Mouse (Mus musculus) spleen, postnatal 36 days (tissue): ENCODE measurements around the gene Armc5.

Experiments
- DNase-seq, 2 experiments: peaks; one replicate each; pipeline ENCODE4 v3.0.0; 2022; ENCODE audit warnings: low spot score in 2 of 2, mixed read lengths in 1 of 2

Gene Armc5

GRCm38 (mm10) chr7:128246496-128247391 is 9.6 kb downstream of the Armc5 start, which contains the start of gene Tgfb1i1:
Gene Tgfb1i1, plus strand, starts transcription at chr7:128246812.
- DNase-seq: no peak

GRCm38 (mm10) chr7:128247443-128247842 is 10.3 kb downstream of the Armc5 start:
- DNase-seq: peak; percentile 65 to 81

GRCm38 (mm10) chr7:128248081-128249042 is 11.2 kb downstream of the Armc5 start:
- DNase-seq: no peak

- DNase-seq: no peak
These were observed 12.9 kb downstream of the Armc5 start for GRCm38 (mm10) chr7:128249998-128250397.

- no peak for DNase-seq
These were observed 14.8 kb downstream of the Armc5 start for GRCm38 (mm10) chr7:128251946-128252345.

- no peak for DNase-seq
These were observed 15.5 kb downstream of the Armc5 start for GRCm38 (mm10) chr7:128252609-128253008.

- DNase-seq: no peak
These were observed 17.8 kb downstream of the Armc5 start for GRCm38 (mm10) chr7:128254978-128255377.

- no peak for DNase-seq
These were observed 18.6 kb downstream of the Armc5 start for GRCm38 (mm10) chr7:128255757-128256156.

- DNase-seq: no peak
These were observed 19.7 kb downstream of the Armc5 start for GRCm38 (mm10) chr7:128256783-128257334.

- DNase-seq: no peak
These were observed 28.3 kb downstream of the Armc5 start, which contains the start of gene Slc5a2 for GRCm38 (mm10) chr7:128265411-128265810. Gene Slc5a2, plus strand, starts transcription at chr7:128265657.

GRCm38 (mm10) chr7:128266056-128266455 is 28.9 kb downstream of the Armc5 start:
- DNase-seq: no peak

- no peak for DNase-seq
These were observed 30.2 kb downstream of the Armc5 start for GRCm38 (mm10) chr7:128267391-128267790.

GRCm38 (mm10) chr7:128267813-128268212 is 30.7 kb downstream of the Armc5 start:
- DNase-seq: no peak

- DNase-seq: peak; percentile 21 to 53
These were observed 33.3 kb downstream of the Armc5 start for GRCm38 (mm10) chr7:128270431-128270850.

- no peak for DNase-seq
These were observed 34.4 kb downstream of the Armc5 start for GRCm38 (mm10) chr7:128271496-128271895.

GRCm38 (mm10) chr7:128276051-128276450 is 38.9 kb downstream of the Armc5 start:
- no peak for DNase-seq

- no peak for DNase-seq
These were observed 42.6 kb downstream of the Armc5 start for GRCm38 (mm10) chr7:128279750-128280149.

- DNase-seq: no peak
These were observed 44.6 kb downstream of the Armc5 start for GRCm38 (mm10) chr7:128281765-128282164.

- DNase-seq: no peak
These were observed 45.5 kb downstream of the Armc5 start for GRCm38 (mm10) chr7:128282532-128283244.

- no peak for DNase-seq
These were observed 46.9 kb downstream of the Armc5 start for GRCm38 (mm10) chr7:128284047-128284446.

- no peak for DNase-seq
These were observed 47.9 kb downstream of the Armc5 start for GRCm38 (mm10) chr7:128285060-128285459.
